Mouse (Mus musculus): ENCODE measurements around the gene Gata5. TPM values are rescaled to one million over a fixed set of nuclear protein-coding genes. Genes with fewer than 3 reads are reported as not detected.

Gene Gata5
- polyA plus RNA-seq, 1 experiment = 0.10 TPM

DNA sequence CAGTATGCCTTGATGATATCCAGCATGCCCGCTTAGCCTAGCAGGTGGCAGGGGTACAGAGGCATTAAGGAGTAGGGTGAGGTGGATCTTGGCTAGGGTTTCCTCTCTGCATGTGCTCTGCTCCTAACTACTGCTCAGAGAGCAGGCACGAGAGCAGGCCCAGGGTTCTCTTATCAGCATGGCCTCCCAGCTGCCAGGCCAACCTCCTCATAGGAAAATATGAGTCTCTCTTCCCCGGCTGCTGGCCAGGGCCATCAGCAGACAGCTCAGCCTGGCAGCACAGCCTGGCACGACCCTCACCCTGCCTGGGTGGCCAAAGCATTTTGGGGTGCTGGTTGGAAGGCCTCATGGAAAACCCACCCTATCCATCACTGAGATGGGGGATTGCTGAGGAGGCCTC, 23.4 kb downstream of the Gata5 start:
- Histone ChIP-seq H3K36me3 (ENCODE audit: control insufficient read depth, insufficient read depth, low read length) (no peaks in the 10 kb centered on the region), H3K4me1 (ENCODE audit: control insufficient read depth, insufficient read depth, low read length) (no peaks in the 10 kb centered on the region), H3K27ac (ENCODE audit: control insufficient read depth, insufficient read depth, low read depth, low read length) (peak overlapping the region; percentile 22; the same call in 1 of the 2 replicates), H3K4me3 (ENCODE audit: control insufficient read depth, low read depth, low read length) (no peak overlapping the region), H3K27me3 (ENCODE audit: control insufficient read depth, insufficient read depth, low read length) (no peaks in the 10 kb centered on the region)
- TF ChIP-seq CTCF (IDR thresholded peaks at IDR 0.05; ENCODE audit: control insufficient read depth, insufficient read depth, insufficient replicate concordance, low read depth, low read length) = no peak
- TF ChIP-seq POLR2A (IDR thresholded peaks at IDR 0.05; ENCODE audit: control insufficient read depth, low read depth, low read length) = no peak

DNA sequence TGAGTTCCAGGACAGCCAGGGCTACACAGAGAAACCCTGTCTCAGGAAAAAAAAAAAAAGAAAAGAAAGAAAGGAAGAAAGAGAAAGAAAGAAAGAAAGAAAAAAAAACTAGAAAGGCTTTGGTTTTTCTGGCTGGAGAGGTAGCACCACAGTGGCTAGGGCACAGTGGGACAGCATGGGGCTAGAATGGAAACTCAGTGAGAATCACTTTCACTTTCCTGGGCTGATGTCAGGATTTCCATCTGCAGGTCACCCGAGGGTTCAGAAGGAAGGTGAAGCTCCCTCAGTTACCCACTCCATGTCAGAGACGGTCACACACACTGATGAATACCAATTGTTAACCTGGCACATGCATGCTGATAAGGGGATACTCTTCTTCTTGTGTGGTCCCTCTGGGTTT, 26.8 kb downstream of the Gata5 start:
- no peaks in the 10 kb centered on the region for H3K4me1 ChIP-seq (ENCODE audit: control insufficient read depth, insufficient read depth, low read length)
- no peaks in the 10 kb centered on the region for H3K36me3 ChIP-seq (ENCODE audit: control insufficient read depth, insufficient read depth, low read length)
- no peaks in the 10 kb centered on the region for H3K27me3 ChIP-seq (ENCODE audit: control insufficient read depth, insufficient read depth, low read length)
- no peak overlapping the region for H3K4me3 ChIP-seq (ENCODE audit: control insufficient read depth, low read depth, low read length)
- no peak for TF ChIP-seq CTCF (IDR thresholded peaks at IDR 0.05; ENCODE audit: control insufficient read depth, insufficient read depth, insufficient replicate concordance, low read depth, low read length)
- no peak for TF ChIP-seq POLR2A (IDR thresholded peaks at IDR 0.05; ENCODE audit: control insufficient read depth, low read depth, low read length)
- H3K27ac ChIP-seq (ENCODE audit: control insufficient read depth, insufficient read depth, low read depth, low read length) = no peak overlapping the region

DNA sequence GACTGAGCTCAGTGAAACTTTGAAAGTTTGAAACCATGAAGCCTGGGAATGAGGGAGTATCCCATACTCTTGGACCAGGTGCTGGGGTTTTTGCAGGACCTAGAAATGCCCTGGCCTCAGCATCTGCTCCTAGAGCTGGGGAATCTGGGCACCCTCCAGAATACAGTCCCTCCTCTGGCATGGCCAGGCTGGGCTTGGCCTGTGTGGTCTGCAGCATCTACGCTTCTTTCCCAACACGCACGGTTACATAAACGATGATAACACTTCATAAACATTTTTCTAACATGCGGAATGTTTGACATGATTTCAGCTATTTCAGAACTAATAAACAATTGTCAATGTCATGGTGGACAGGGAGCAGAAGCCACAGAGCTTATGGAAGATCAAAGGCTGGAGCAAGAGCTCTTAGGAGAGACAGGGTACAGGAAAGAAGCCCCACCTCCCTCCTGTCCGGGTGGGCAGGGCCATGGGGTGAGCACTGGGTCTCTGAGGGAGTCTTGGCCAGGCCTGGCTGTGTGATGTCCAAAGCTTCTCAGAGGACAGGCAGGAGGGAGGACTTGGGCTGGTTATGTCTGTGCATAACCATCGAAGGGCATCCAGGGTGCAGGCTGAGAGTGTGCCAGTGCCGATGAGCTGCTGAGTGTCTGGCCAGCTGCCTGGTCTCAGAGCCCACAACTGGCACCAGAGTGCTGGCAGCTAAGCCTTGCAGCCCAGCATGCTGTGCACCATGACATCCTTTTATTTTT, 27.9 kb downstream of the Gata5 start:
- no peak for TF ChIP-seq POLR2A (IDR thresholded peaks at IDR 0.05; ENCODE audit: control insufficient read depth, low read depth, low read length)
- TF ChIP-seq CTCF (IDR thresholded peaks at IDR 0.05; ENCODE audit: control insufficient read depth, insufficient read depth, insufficient replicate concordance, low read depth, low read length) = no peak
- Histone ChIP-seq H3K27me3 (ENCODE audit: control insufficient read depth, insufficient read depth, low read length) (no peaks in the 10 kb centered on the region), H3K27ac (ENCODE audit: control insufficient read depth, insufficient read depth, low read depth, low read length) (no peak overlapping the region), H3K4me1 (ENCODE audit: control insufficient read depth, insufficient read depth, low read length) (no peaks in the 10 kb centered on the region), H3K36me3 (ENCODE audit: control insufficient read depth, insufficient read depth, low read length) (no peaks in the 10 kb centered on the region), H3K4me3 (ENCODE audit: control insufficient read depth, low read depth, low read length) (no peak overlapping the region)

DNA sequence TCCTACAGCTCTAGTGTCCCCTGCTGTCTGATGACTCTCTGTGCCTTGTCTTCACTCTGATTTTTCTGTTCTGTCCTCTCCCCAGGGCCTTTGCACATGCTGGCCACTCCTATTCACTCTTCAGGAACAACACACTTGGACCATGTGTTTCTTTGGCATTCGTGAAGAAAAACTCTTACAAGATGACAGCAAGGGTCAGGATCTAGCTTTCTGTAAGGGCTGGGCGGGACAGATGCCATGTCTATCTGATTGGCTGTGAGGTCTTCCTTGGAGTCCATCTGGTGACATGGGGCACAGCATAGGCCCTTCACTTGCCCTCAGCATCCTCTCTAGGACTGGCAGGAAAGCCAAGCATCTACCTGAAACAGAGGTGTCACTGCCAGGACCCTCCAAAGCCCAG, 28.5 kb downstream of the Gata5 start:
- TF ChIP-seq POLR2A (IDR thresholded peaks at IDR 0.05; ENCODE audit: control insufficient read depth, low read depth, low read length) (no peak), CTCF (IDR thresholded peaks at IDR 0.05; ENCODE audit: control insufficient read depth, insufficient read depth, insufficient replicate concordance, low read depth, low read length) (no peak)
- Histone ChIP-seq H3K27ac (ENCODE audit: control insufficient read depth, insufficient read depth, low read depth, low read length) (no peak overlapping the region), H3K4me3 (ENCODE audit: control insufficient read depth, low read depth, low read length) (no peak overlapping the region), H3K36me3 (ENCODE audit: control insufficient read depth, insufficient read depth, low read length) (no peaks in the 10 kb centered on the region), H3K27me3 (ENCODE audit: control insufficient read depth, insufficient read depth, low read length) (no peaks in the 10 kb centered on the region), H3K4me1 (ENCODE audit: control insufficient read depth, insufficient read depth, low read length) (no peaks in the 10 kb centered on the region)

DNA sequence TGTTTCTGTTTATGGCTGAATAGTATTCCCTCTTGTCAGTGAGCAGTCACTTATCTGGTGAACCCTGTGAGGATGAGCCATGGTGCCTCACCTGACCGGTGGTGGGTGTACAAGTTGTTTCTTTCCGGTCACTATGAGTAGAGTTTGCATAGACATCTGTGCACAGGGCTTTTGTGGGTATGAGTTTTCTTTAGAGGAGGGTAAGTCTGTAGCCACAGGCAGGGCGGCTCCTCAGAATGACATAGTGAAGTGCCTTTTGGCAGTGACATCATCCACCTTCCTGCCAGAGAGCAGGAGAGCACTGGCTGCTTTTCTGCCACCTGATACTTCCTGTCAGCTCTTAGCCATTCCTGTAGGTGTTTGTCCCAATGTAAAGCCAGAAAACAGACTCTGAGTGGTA, 29.0 kb downstream of the Gata5 start:
- H3K27me3 ChIP-seq (ENCODE audit: control insufficient read depth, insufficient read depth, low read length) = no peaks in the 10 kb centered on the region
- H3K4me3 ChIP-seq (ENCODE audit: control insufficient read depth, low read depth, low read length) = no peak overlapping the region
- no peaks in the 10 kb centered on the region for H3K4me1 ChIP-seq (ENCODE audit: control insufficient read depth, insufficient read depth, low read length)
- H3K36me3 ChIP-seq (ENCODE audit: control insufficient read depth, insufficient read depth, low read length) = no peaks in the 10 kb centered on the region
- H3K27ac ChIP-seq (ENCODE audit: control insufficient read depth, insufficient read depth, low read depth, low read length) = no peak overlapping the region
- TF ChIP-seq POLR2A (IDR thresholded peaks at IDR 0.05; ENCODE audit: control insufficient read depth, low read depth, low read length) = no peak
- TF ChIP-seq CTCF (IDR thresholded peaks at IDR 0.05; ENCODE audit: control insufficient read depth, insufficient read depth, insufficient replicate concordance, low read depth, low read length) = no peak

DNA sequence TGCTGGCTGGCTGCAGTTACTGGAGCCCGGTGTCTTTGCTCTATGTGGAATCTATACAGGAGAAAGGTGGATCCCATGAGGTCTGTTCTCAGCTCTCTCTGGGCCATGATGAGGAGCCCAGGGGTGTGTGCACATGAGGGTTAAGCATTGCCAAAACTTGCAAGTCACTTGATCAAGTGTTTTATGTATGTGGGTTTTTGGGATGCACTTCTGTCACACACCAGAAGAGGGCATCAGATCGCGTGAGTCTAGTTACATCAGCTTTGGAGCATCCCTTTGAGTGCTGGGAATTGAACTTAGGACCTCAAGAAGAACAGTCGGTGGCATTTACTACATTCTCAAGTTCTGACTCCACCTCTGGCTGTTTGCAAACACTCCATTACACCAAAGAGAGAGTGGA, 29.9 kb downstream of the Gata5 start:
- no peak for TF ChIP-seq CTCF (IDR thresholded peaks at IDR 0.05; ENCODE audit: control insufficient read depth, insufficient read depth, insufficient replicate concordance, low read depth, low read length)
- TF ChIP-seq POLR2A (IDR thresholded peaks at IDR 0.05; ENCODE audit: control insufficient read depth, low read depth, low read length) = no peak
- Histone ChIP-seq H3K4me3 (ENCODE audit: control insufficient read depth, low read depth, low read length) (no peak overlapping the region), H3K27ac (ENCODE audit: control insufficient read depth, insufficient read depth, low read depth, low read length) (no peak overlapping the region), H3K36me3 (ENCODE audit: control insufficient read depth, insufficient read depth, low read length) (no peaks in the 10 kb centered on the region), H3K27me3 (ENCODE audit: control insufficient read depth, insufficient read depth, low read length) (no peaks in the 10 kb centered on the region), H3K4me1 (ENCODE audit: control insufficient read depth, insufficient read depth, low read length) (no peaks in the 10 kb centered on the region)

DNA sequence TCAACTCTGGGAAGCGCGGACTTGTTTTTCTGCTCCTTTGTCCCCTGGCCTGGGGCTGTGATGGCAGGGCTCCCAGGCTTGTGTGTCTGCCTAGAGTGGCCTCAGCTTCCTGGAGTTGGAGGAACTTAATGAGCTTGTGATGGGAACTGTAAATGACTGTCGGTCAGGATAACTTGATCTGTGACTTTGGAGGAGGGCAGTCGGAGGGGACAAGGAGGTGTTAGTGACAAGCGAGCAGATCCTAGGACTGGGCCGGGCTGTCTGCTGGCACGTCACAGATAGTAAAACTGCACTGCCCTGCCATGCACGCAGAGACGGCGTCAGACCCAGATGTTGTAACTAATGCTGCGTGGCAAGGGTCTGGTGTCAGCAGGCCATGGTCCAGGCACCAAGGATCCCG, 31.0 kb downstream of the Gata5 start:
- no peaks in the 10 kb centered on the region for H3K4me1 ChIP-seq (ENCODE audit: control insufficient read depth, insufficient read depth, low read length)
- no peak overlapping the region for H3K4me3 ChIP-seq (ENCODE audit: control insufficient read depth, low read depth, low read length)
- H3K36me3 ChIP-seq (ENCODE audit: control insufficient read depth, insufficient read depth, low read length) = no peaks in the 10 kb centered on the region
- H3K27me3 ChIP-seq (ENCODE audit: control insufficient read depth, insufficient read depth, low read length) = no peaks in the 10 kb centered on the region
- TF ChIP-seq POLR2A (IDR thresholded peaks at IDR 0.05; ENCODE audit: control insufficient read depth, low read depth, low read length) (no peak), CTCF (IDR thresholded peaks at IDR 0.05; ENCODE audit: control insufficient read depth, insufficient read depth, insufficient replicate concordance, low read depth, low read length) (no peak)
- no peak overlapping the region for H3K27ac ChIP-seq (ENCODE audit: control insufficient read depth, insufficient read depth, low read depth, low read length)

Data from testis, adult 2 months (tissue).